Mouse (Mus musculus) liver, postnatal 0 days (tissue): ENCODE measurements at regions not wholly inside any gene's neighbourhood (a gene's known extent, or its start where the extent isn't known, plus 50 kb on each side); places are given as distances from the start of the nearest gene placed in this dataset.

ENCODE experiments used
- CTCF ChIP-seq: sonication (generic); IDR thresholded peaks from 2 replicates; pipeline ENCODE4 v1.5.1; 2016; ENCODE audit warnings: antibody characterized with exemption, low read depth
- EP300 ChIP-seq: IDR thresholded peaks from 2 replicates; pipeline ENCODE4 v1.6.1; 2016; ENCODE audit warnings: antibody characterized with exemption, low read depth, mild to moderate bottlenecking

- TF ChIP-seq CTCF (no peak), EP300 (no peak)
Observed at GRCm38 (mm10) chr13:52344853-52345252, 186.2 kb downstream of the Diras2 start.
